Mouse (Mus musculus) limb, embryonic 12.5 days (tissue): ENCODE data around the gene Pinlyp. TPM values are rescaled to one million over a fixed set of nuclear protein-coding genes. Genes with fewer than 3 reads are reported as not detected.
A peak's percentile ranks its signal among the peaks of the same experiment; 100 is the strongest.

Experiments used
- ATAC-seq: fragments of 200-750 bp; cut with Nextera tagmentation; 2 replicates; pipeline ENCODE4 v1.8.0; 2017; ENCODE audit warnings: low read depth, moderate TSS enrichment; ENCODE audit not compliant: insufficient number of reproducible peaks, insufficient read depth, low FRiP score, low TSS enrichment
- H3K27ac ChIP-seq: fragments of 300-500 bp; sonication (generic); 2 replicates; pipeline ENCODE4 v1.5.1; 2016; ENCODE audit warnings: mild to moderate bottlenecking, moderate library complexity
- H3K27me3 ChIP-seq: fragments of 300-500 bp; sonication (generic); 2 replicates; pipeline ENCODE4 v1.6.1; 2016; ENCODE audit warnings: mild to moderate bottlenecking, moderate library complexity
- H3K36me3 ChIP-seq: fragments of 300-500 bp; sonication (generic); 2 replicates; pipeline ENCODE4 v1.6.1; 2016; ENCODE audit warnings: mild to moderate bottlenecking, moderate library complexity
- H3K4me1 ChIP-seq: fragments of 300-500 bp; sonication (generic); replicated peaks from 2 replicates; pipeline ENCODE4 v1.6.1; 2016
- H3K4me2 ChIP-seq: fragments of 300-500 bp; sonication (generic); 2 replicates; pipeline ENCODE4 v1.6.1; 2016; ENCODE audit warnings: mild to moderate bottlenecking, moderate library complexity
- H3K4me3 ChIP-seq: fragments of 300-500 bp; sonication (generic); replicated peaks from 2 replicates; pipeline ENCODE4 v1.5.1; 2016; ENCODE audit warnings: mild to moderate bottlenecking
- H3K9ac ChIP-seq: fragments of 300-500 bp; sonication (generic); replicated peaks from 2 replicates; pipeline ENCODE4 v1.6.1; 2016; ENCODE audit warnings: mild to moderate bottlenecking, moderate library complexity
- H3K9me3 ChIP-seq: fragments of 300-500 bp; sonication (generic); 2 replicates; pipeline ENCODE4 v1.6.1; 2016; ENCODE audit warnings: mild to moderate bottlenecking, moderate library complexity
- WGBS: fragments of 180-500 bp; shearing (Covaris S2); methylation state at CpG from one replicate; pipeline ENCODE4 v1.1.7; 2016; 5-methylcytosine and 5-hydroxymethylcytosine counted together
- polyA plus RNA-seq: library from polyadenylated mRNA; unstranded; fragments of >200 nt; fragmentation: Nextera tagmentation; extraction: Ambion mirVana; gene quantifications from 2 replicates; pipeline ENCODE4 v1.2.1, GENCODE M21; 2016

Pinlyp gene
- polyA plus RNA-seq, 1 experiment from 2014 or later: not detected

DNA sequence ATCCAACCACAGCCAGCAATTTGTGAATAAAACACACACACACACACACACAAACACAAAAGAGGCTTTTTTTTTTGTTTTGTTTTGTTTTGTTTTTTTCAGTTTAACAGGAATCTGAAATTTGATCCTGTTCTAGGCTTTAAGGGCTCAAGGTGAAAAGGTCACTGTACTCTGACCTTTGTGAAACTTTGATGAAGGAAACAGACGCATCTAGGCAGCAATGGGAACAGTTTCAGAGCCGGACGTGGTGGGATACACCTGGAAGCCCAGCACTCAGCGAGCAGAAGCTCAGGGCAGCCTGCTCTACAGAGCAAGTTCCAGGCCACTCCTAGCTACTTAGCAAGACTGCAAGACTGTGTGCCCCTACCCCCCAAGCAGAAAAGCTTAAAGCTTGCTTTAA lies 41.0 kb downstream of the Pinlyp start:
- Histone ChIP-seq H3K27ac (no peak overlapping the region), H3K4me3 (no peak overlapping the region), H3K36me3 (peaks cover 4% of the 10 kb centered on the region; the same call in 1 of the 2 replicates), H3K4me2 (peak overlapping the region; percentile 30; the same call in 1 of the 2 replicates), H3K9me3 (0 out of 2 replicates have a peak, but pooled peaks cover 4% of the 10 kb centered on the region), H3K27me3 (peaks cover 39% of the 10 kb centered on the region), H3K9ac (no peak overlapping the region), H3K4me1 (peaks cover 38% of the 10 kb centered on the region)
- 5% methylated on average over 4 of the region's 4 CpGs for WGBS
- ATAC-seq: no peak

- Histone ChIP-seq H3K4me3 (no peak overlapping the region), H3K9ac (no peak overlapping the region), H3K9me3 (0 out of 2 replicates have a peak, but pooled peaks cover 4% of the 10 kb centered on the region), H3K36me3 (peaks cover 4% of the 10 kb centered on the region; the same call in 1 of the 2 replicates), H3K4me2 (peak overlapping the region; percentile 30), H3K27me3 (peaks cover 48% of the 10 kb centered on the region), H3K4me1 (peaks cover 43% of the 10 kb centered on the region), H3K27ac (no peak overlapping the region)
- no peak for ATAC-seq
- 14% methylated on average over 10 of the region's 10 CpGs for WGBS
These were observed 41.9 kb downstream of the Pinlyp start for GRCm38 (mm10) chr7:24504004-24504403.

GRCm38 (mm10) chr7:24501492-24501891 lies 44.4 kb downstream of the Pinlyp start:
- H3K9me3 ChIP-seq: 0 out of 2 replicates have a peak, but pooled peaks cover 4% of the 10 kb centered on the region
- H3K4me3 ChIP-seq: no peak overlapping the region
- ATAC-seq: no peak
- H3K27me3 ChIP-seq: peaks cover 64% of the 10 kb centered on the region
- H3K9ac ChIP-seq: no peak overlapping the region
- 42% methylated on average over 21 of the region's 21 CpGs for WGBS
- H3K36me3 ChIP-seq: peaks cover 4% of the 10 kb centered on the region; the same call in 1 of the 2 replicates
- no peak overlapping the region for H3K27ac ChIP-seq
- no peak overlapping the region for H3K4me2 ChIP-seq
- H3K4me1 ChIP-seq: peaks cover 36% of the 10 kb centered on the region

- peaks cover 64% of the 10 kb centered on the region for H3K27me3 ChIP-seq
- H3K4me3 ChIP-seq: no peak overlapping the region
- H3K4me2 ChIP-seq: no peak overlapping the region
- no peak overlapping the region for H3K9ac ChIP-seq
- H3K27ac ChIP-seq: no peak overlapping the region
- H3K36me3 ChIP-seq: peaks cover 4% of the 10 kb centered on the region; the same call in 1 of the 2 replicates
- 0 out of 2 replicates have a peak, but pooled peaks cover 4% of the 10 kb centered on the region for H3K9me3 ChIP-seq
- no peak for ATAC-seq
- peaks cover 34% of the 10 kb centered on the region for H3K4me1 ChIP-seq
- 33% methylated on average over 7 of the region's 7 CpGs for WGBS
These were observed 45.0 kb downstream of the Pinlyp start for GRCm38 (mm10) chr7:24500929-24501328.

DNA sequence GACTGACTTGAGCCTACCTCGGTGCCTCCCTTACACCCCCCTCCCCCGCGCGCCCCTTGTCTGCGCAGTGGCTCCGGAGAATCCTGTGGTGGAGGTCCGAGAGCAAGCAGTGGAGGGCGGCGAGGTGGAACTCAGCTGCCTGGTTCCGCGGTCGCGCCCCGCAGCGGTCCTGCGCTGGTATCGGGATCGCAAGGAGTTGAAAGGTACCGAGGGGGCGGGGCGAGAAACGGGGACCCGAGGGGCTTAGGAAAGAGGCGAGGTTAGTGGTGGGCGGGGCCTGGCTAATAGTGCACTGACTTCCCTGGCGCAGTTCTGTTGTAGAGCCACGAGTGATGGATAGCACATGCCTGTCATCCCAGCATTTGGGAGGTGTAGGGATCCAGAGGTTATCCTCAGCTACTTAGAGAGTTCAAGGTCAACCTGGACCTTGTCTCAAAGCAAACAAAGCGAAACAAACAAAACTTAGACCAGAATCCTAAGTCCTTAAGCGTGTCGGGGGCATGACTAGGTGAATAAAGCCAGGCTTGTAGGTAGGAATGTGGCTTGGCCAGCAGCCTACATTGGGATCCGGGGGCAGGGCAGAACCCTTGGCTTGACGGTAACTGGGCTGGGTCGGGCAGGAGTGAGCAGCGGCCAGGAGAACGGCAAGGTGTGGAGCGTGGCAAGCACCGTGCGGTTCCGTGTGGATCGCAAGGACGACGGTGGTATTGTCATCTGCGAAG lies 45.9 kb downstream of the Pinlyp start:
- H3K9ac ChIP-seq: peak overlapping the region; percentile 46; the same call in 1 of the 2 replicates
- H3K27ac ChIP-seq: no peak overlapping the region
- 13% methylated on average over 43 of the region's 43 CpGs for WGBS

More for the DNA sequence above, 45.9 kb downstream of the Pinlyp start:
- H3K27me3 ChIP-seq: peaks cover 64% of the 10 kb centered on the region
- H3K9me3 ChIP-seq: 0 out of 2 replicates have a peak, but pooled peaks cover 4% of the 10 kb centered on the region
- peak overlapping the region; percentile 42 for H3K4me3 ChIP-seq
- ATAC-seq: peak; percentile 63
- H3K4me2 ChIP-seq: peak overlapping the region; percentile 68
- H3K36me3 ChIP-seq: peaks cover 4% of the 10 kb centered on the region; the same call in 1 of the 2 replicates
- H3K4me1 ChIP-seq: peaks cover 26% of the 10 kb centered on the region

Other genes with a start within 250 kb of the Pinlyp start
- gene Zfp61, start 244.9 kb downstream of the Pinlyp start, polyA plus RNA-seq: 57.6 and 61.1 TPM in 2 replicates
- 15.6 and 15.9 TPM in 2 replicates for gene Zfp94, start 229.5 kb downstream of the Pinlyp start, polyA plus RNA-seq
- 0.25 TPM in 1 of 2 replicates, not detected in the other for gene Tescl, start 212.2 kb downstream of the Pinlyp start, polyA plus RNA-seq
- gene Lypd5, start 196.9 kb downstream of the Pinlyp start, polyA plus RNA-seq: not detected in 2 replicates
- gene Kcnn4, start 175.9 kb downstream of the Pinlyp start, polyA plus RNA-seq: 2.1 and 2.8 TPM in 2 replicates
- gene Smg9, start 146.5 kb downstream of the Pinlyp start, polyA plus RNA-seq: 22.7 and 25.4 TPM in 2 replicates
- gene Irgc1, start 93.8 kb downstream of the Pinlyp start, polyA plus RNA-seq: not detected in 2 replicates
- gene Plaur, start 83.6 kb downstream of the Pinlyp start, polyA plus RNA-seq: 1.8 and 2.6 TPM in 2 replicates
- gene Cadm4, start 64.1 kb downstream of the Pinlyp start, polyA plus RNA-seq: 6.5 and 7.0 TPM in 2 replicates
- 94.4 and 101 TPM in 2 replicates for gene Zfp428, start 39.1 kb downstream of the Pinlyp start, polyA plus RNA-seq
- 0.52 and 1.1 TPM in 2 replicates for gene AC161166.1, start 33.7 kb downstream of the Pinlyp start, polyA plus RNA-seq
- 10.8 and 11.6 TPM in 2 replicates for gene Irgq, start 15.4 kb downstream of the Pinlyp start, polyA plus RNA-seq
- gene Xrcc1, start 171 bp upstream of the Pinlyp start, polyA plus RNA-seq: 131 and 134 TPM in 2 replicates
- gene Ethe1, start 41.4 kb upstream of the Pinlyp start, polyA plus RNA-seq: 25.1 and 25.6 TPM in 2 replicates
- 3.6 and 4.0 TPM in 2 replicates for gene Zfp575, start 41.5 kb upstream of the Pinlyp start, polyA plus RNA-seq
- 0.18 and 0.20 TPM in 2 replicates for gene Phldb3, start 64.6 kb upstream of the Pinlyp start, polyA plus RNA-seq
- gene Lypd3, start 90.4 kb upstream of the Pinlyp start, polyA plus RNA-seq: 3.1 and 3.3 TPM in 2 replicates
- gene Tex101, start 130.6 kb upstream of the Pinlyp start, polyA plus RNA-seq: not detected in 2 replicates
- gene BC049730, start 163.1 kb upstream of the Pinlyp start, polyA plus RNA-seq: not detected in 2 replicates
- gene Gm4763, start 180.8 kb upstream of the Pinlyp start, polyA plus RNA-seq: not detected in 2 replicates
- not detected in 2 replicates for gene Cd177, start 214.2 kb upstream of the Pinlyp start, polyA plus RNA-seq
- gene Ceacam10, start 231.1 kb upstream of the Pinlyp start, polyA plus RNA-seq: not detected in 2 replicates